Mouse (Mus musculus) heart, adult 2 months (tissue): ENCODE results near the gene Plcg2. TPM values are rescaled to one million over a fixed set of nuclear protein-coding genes. Genes with fewer than 3 reads are reported as not detected.

Experiments used
- DNase-seq, 2 experiments: peaks; one replicate each; pipeline ENCODE4 v3.0.0; 2021
- H3K27ac ChIP-seq: fragments of 200-600 bp; 2 replicates; pipeline ENCODE4 v1.8.1; 2022
- H3K27me3 ChIP-seq: fragments of 200-500 bp; 2 replicates; pipeline ENCODE4 v1.6.1; 2012; ENCODE audit warnings: mild to moderate bottlenecking, low read length, inconsistent platforms, mixed read lengths; ENCODE audit not compliant: control insufficient read depth, insufficient read depth
- H3K36me3 ChIP-seq: fragments of 200-500 bp; 2 replicates; pipeline ENCODE4 v1.6.1; 2012; ENCODE audit warnings: low read length, inconsistent platforms; ENCODE audit not compliant: control insufficient read depth, insufficient read depth
- H3K4me1 ChIP-seq: fragments of 200-500 bp; 2 replicates; pipeline ENCODE4 v1.6.1; 2011; ENCODE audit warnings: low read length; ENCODE audit not compliant: control insufficient read depth, insufficient read depth
- H3K4me3 ChIP-seq: fragments of 200-600 bp; 2 replicates; pipeline ENCODE4 v1.8.1; 2022
- H3K79me2 ChIP-seq: fragments of 200-500 bp; replicated peaks from 2 replicates; pipeline ENCODE4 v1.6.1; 2012; ENCODE audit warnings: mild to moderate bottlenecking, inconsistent platforms, low read length, moderate library complexity, mixed read lengths; ENCODE audit not compliant: control insufficient read depth, insufficient read depth
- H3K9ac ChIP-seq: fragments of 200-500 bp; 2 replicates; pipeline ENCODE4 v1.6.1; 2012; ENCODE audit warnings: low read depth, mild to moderate bottlenecking, control low read depth, inconsistent platforms, low read length, mixed read lengths
- CTCF ChIP-seq: fragments of 200-600 bp; IDR thresholded peaks from 2 replicates; pipeline ENCODE4 v1.8.1; 2022; ENCODE audit warnings: antibody characterized with exemption, mild to moderate bottlenecking, moderate library complexity
- EP300 ChIP-seq: fragments of 200-500 bp; IDR thresholded peaks from 2 replicates; pipeline ENCODE4 v1.6.1; 2011; ENCODE audit warnings: low read depth, low read length, control low read depth; ENCODE audit not compliant: insufficient read depth
- POLR2A ChIP-seq: fragments of 200-500 bp; IDR thresholded peaks from 2 replicates; pipeline ENCODE4 v1.6.1; 2011; ENCODE audit warnings: mild to moderate bottlenecking, low read depth, low read length, control low read depth; ENCODE audit not compliant: insufficient read depth
- WGBS: fragments of 180-500 bp; shearing (Covaris S2); methylation state at CpG from one replicate; pipeline ENCODE4 v1.1.7; 2018; 5-methylcytosine and 5-hydroxymethylcytosine counted together
- intact Hi-C: fragments of 180-260 bp; cut with DNase I; formaldehyde crosslinking; loops from one replicate; pipeline ENCODE4 v1.15.1; 2025
- polyA plus RNA-seq: library from polyadenylated mRNA; depleted of rRNA; stranded (reverse); fragments of >200 nt; gene quantifications from 2 replicates; pipeline ENCODE4 v1.2.3, GENCODE M21; 2012
- total RNA-seq, 2 experiments: library from RNA; stranded (reverse); gene quantifications; 2 replicates each; pipeline ENCODE4 v1.2.3; 2021

Plcg2 gene
- total and polyA plus RNA-seq, 3 experiments, result 5.4 to 5.8 (median 5.6) TPM

- intact Hi-C loops, result no loop called here
- H3K79me2 ChIP-seq, result no peaks in the 10 kb centered on the region
- H3K9ac ChIP-seq, result no peak overlapping the region
- WGBS, result 58% methylated on average over 10 of the region's 10 CpGs
- no peaks in the 10 kb centered on the region for H3K36me3 ChIP-seq
- TF ChIP-seq EP300, result no peak
- no peak for TF ChIP-seq CTCF
- no peak for TF ChIP-seq POLR2A
- H3K27me3 ChIP-seq, result no peaks in the 10 kb centered on the region
- H3K4me3 ChIP-seq, result no peak overlapping the region
- no peak overlapping the region for H3K27ac ChIP-seq
- no peak for DNase-seq
- no peaks in the 10 kb centered on the region for H3K4me1 ChIP-seq
These were observed 9.7 kb upstream of the Plcg2 start for GRCm38 (mm10) chr8:117488246-117489005.

GRCm38 (mm10) chr8:117493543-117493942, 4.5 kb upstream of the Plcg2 start:
- intact Hi-C loops, result no loop called here
- TF ChIP-seq POLR2A (no peak), CTCF (no peak)
- DNase-seq, result no peak
- H3K27ac ChIP-seq, result no peak overlapping the region
- WGBS, result 35% methylated on average over 9 of the region's 9 CpGs
- H3K36me3 ChIP-seq, result no peaks in the 10 kb centered on the region
- H3K27me3 ChIP-seq, result peaks cover 3% of the 10 kb centered on the region; the same call in 1 of the 2 replicates
- no peaks in the 10 kb centered on the region for H3K4me1 ChIP-seq
- H3K4me3 ChIP-seq, result no peak overlapping the region
- H3K79me2 ChIP-seq, result no peaks in the 10 kb centered on the region
- H3K9ac ChIP-seq, result no peak overlapping the region

GRCm38 (mm10) chr8:117494874-117495273, 3.2 kb upstream of the Plcg2 start:
- Histone ChIP-seq H3K4me1 (no peaks in the 10 kb centered on the region), H3K9ac (no peak overlapping the region), H3K27ac (no peak overlapping the region), H3K4me3 (no peak overlapping the region), H3K27me3 (peaks cover 3% of the 10 kb centered on the region; the same call in 1 of the 2 replicates), H3K79me2 (no peaks in the 10 kb centered on the region), H3K36me3 (no peaks in the 10 kb centered on the region)
- TF ChIP-seq EP300, result no peak
- no peak for TF ChIP-seq POLR2A
- TF ChIP-seq CTCF, result no peak
- 51% methylated on average over 2 of the region's 2 CpGs for WGBS
- peak in 1 of 2 experiments; percentile 19 for DNase-seq
- intact Hi-C loops, result loop anchor here (5.0 kb wide), 1 partner anchor 52 kb away; no protein-coding TSS in a partner anchor

- H3K4me1 ChIP-seq, result no peaks in the 10 kb centered on the region
- H3K36me3 ChIP-seq, result no peaks in the 10 kb centered on the region
- no peak overlapping the region for H3K27ac ChIP-seq
- 30% methylated on average over 20 of the region's 20 CpGs for WGBS
- H3K9ac ChIP-seq, result no peak overlapping the region
- DNase-seq, result no peak
- H3K27me3 ChIP-seq, result peaks cover 3% of the 10 kb centered on the region; the same call in 1 of the 2 replicates
- intact Hi-C loops, result loop anchor here (5.0 kb wide), 1 partner anchor 48 kb away; no protein-coding TSS in a partner anchor
- no peak for TF ChIP-seq CTCF
- TF ChIP-seq EP300, result no peak
- no peak for TF ChIP-seq POLR2A
- no peaks in the 10 kb centered on the region for H3K79me2 ChIP-seq
- H3K4me3 ChIP-seq, result peak overlapping the region; percentile 54
These were observed 937 bp downstream of the Plcg2 start for GRCm38 (mm10) chr8:117498915-117499540.

GRCm38 (mm10) chr8:117500232-117500823, 2.2 kb downstream of the Plcg2 start:
- Histone ChIP-seq H3K79me2 (no peaks in the 10 kb centered on the region), H3K27me3 (peaks cover 3% of the 10 kb centered on the region; the same call in 1 of the 2 replicates), H3K36me3 (no peaks in the 10 kb centered on the region), H3K9ac (no peak overlapping the region), H3K4me1 (no peaks in the 10 kb centered on the region), H3K27ac (no peak overlapping the region), H3K4me3 (no peak overlapping the region)
- WGBS, result 66% methylated on average over 5 of the region's 5 CpGs
- TF ChIP-seq CTCF (no peak), POLR2A (no peak), EP300 (no peak)
- intact Hi-C loops, result loop anchor here (2.0 kb wide), 1 partner anchor 68 kb away; no protein-coding TSS in a partner anchor
- no peak for DNase-seq
